Mouse (Mus musculus): Measurements from ENCODE around the gene Ube2h. TPM values are rescaled to one million over a fixed set of nuclear protein-coding genes. Genes with fewer than 3 reads are reported as not detected.

Gene Ube2h
- total RNA-seq, 2 experiments from 2014 or later = 94.7 to 121 TPM

DNA sequence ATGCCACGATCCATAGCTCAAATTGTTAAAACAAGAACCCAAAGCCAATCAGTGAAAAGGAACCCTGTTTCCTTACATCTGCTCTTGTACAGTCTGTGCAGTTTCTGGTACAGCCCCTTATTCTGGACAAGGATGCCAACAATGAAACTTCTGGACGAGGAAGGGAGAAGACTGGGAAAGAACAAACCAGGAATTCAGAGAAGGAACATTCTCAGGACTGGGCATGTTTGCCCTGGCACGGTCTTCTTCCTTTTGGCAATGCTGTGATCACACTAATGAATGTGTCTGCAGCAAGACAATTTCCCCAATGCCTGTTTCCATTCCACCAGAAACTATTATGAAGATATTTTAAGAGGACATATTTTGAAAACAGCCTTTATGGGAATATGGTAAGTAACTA is 55.6 kb downstream of the Ube2h start:
- no peak for DNase-seq (ENCODE audit: low spot score in 2 of 2)

DNA sequence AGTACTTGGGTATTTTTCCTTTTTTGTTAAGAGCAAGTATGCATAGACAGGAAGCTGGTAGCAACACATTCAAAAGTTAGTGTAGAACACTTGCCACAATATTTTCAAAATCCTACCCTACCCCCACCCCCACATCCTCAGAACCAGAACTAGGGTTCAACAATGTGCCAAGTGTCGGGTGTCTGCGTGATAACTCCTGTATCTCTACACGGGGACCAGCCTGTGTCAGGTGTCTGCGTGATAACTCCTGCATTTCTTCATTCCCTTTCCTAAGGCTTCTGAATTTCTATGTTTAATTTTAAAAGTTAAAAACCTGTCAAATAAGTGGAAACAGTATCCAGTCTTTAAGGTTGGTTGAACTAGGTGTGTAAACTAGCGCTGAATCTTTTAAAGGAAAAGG is 58.4 kb downstream of the Ube2h start:
- DNase-seq (ENCODE audit: low spot score in 2 of 2) = no peak

DNA sequence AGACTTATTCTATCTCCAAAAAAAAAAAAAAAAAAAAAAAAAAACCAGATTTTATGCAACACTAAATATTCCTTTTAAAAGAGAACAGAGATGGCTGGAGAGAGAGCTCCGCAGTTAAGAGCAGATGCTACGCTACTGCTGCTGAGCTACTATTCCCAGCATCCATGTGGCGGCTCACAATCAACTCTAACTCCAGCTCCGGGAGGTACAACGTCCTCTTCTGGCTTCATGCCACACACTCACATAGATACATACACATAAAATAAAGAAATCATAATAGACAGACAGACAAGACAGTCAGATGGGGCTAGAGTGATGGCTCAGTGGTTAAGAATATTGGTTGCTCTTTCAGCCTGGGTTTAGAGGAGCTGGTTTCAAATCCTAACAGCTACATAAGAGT is 58.9 kb downstream of the Ube2h start:
- no peak for DNase-seq (ENCODE audit: low spot score in 2 of 2)

DNA sequence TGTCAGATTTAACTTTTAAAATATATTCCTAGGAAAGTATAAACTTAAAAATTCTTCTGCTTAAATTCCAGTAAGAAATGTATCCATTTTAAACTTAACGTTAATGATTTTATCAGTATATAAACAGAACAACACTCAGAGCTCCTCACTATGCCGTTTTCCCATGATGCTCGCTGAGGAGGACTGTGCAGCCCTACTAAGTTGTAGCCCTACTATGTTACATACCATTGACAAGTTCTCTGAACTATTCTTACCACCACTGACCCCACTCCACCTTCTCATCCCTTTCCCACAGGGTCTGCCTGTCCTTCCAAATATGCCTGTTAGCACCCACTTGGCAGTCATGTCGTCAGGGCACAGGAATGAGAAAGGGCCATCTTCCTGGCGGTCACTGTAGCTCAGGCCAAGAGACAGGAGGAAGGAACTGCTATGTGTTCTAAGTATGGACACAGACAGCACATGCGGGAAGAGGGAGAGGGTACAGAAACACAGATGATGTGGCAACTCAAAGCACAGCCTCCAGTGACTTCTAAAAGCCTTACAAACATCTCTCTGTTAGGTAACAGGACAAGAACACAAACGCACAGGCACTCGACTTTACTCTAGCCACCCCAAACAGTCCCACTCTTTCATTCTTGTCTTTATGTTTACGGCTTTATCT is 60.9 kb downstream of the Ube2h start:
- DNase-seq (ENCODE audit: low spot score in 2 of 2) = no peak

DNA sequence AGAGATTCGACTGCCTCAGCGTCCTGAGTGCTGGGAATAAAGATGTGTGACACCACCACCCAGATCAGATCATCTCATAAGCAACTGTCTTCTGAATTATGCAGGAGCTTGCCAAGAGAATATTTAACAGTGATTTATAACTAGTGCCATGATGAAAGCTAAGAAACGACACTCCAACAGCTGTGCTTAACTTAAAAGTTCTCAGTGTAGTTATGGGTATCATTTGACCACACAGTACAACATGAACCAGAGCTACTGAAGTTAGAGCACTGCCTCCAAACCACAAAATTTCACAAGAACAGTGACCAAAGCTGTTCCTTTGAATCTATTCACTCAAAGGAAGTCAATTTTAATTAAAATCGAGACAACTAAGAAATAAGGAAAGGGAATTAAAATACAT is 61.4 kb downstream of the Ube2h start:
- DNase-seq (ENCODE audit: low spot score in 2 of 2) = no peak

DNA sequence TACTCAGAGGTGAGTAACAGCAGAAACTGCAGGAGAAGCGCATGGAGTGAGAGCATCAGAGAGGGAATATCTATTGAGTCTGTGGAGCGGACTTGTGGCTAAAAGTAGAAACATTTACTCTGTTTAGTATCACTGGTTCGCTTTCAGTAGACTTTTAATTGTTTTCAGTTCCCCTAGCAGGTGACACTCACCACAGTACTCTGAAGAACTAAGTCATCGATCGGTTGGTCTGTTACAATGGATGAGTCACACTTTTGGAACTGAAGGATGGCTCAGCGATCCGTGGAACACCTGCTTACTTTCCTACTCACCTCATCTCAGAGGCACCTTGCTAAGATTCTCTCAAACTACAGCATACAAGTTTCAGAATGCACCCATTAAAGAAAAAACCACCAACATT is 64.2 kb downstream of the Ube2h start:
- DNase-seq (ENCODE audit: low spot score in 2 of 2) = no peak

DNA sequence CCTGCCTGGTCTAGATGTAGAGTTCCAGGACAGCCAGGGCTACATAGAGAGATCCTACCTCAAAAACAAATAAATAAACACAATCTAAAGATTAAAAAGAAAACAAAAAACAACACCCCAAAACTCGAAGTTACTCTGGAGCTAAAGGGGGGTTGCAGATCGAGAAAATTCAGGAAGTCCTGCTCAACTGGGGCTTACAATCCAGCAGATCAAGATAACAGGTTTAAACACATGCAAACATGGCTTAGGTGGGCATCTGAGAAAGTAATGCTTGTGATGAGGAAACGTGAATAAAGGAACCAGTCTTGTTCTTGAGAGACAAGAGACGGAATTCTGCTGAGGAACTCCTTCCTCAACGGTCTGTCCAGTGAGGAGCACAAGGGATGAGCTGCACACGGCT is 65.1 kb downstream of the Ube2h start:
- no peak for DNase-seq (ENCODE audit: low spot score in 2 of 2)

DNA sequence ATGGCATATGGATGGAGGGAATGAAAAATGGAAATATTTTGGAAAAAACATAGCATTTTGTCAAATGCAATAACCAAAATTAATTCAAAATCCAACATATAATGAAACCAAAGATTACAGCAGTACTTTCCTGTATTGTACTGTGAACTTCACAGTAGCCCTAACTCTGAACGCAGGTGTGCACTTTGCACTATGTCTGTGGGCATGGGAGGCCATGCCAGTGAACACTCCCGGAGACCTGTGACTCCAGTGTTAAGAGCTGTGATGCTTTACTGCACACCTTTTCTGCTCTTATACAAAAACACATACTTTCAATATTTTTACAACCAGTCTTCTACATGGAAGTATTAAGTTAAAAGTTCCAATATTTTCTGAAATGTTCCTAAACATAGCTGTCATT is 66.3 kb downstream of the Ube2h start:
- DNase-seq (ENCODE audit: low spot score in 2 of 2) = no peak

DNA sequence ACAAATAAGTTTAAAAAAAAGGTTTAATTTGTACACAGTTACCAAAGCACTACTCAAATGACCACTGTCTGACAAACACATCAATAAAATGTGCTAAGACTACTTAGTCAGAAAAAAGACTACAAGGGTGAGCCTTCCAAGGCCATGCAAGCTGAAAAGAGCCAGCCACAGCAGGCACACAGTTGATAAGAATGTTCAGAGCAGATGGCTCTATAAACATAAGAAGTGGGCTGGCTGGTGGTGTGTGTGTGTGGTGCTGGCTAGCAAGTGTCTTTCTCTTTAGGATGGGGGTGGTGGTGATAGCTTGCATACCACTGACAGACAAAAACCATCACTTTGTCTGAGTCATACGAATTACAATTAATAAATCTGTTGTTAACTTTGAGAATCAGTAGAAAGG is 67.8 kb downstream of the Ube2h start:
- DNase-seq (ENCODE audit: low spot score in 2 of 2) = no peak

DNA sequence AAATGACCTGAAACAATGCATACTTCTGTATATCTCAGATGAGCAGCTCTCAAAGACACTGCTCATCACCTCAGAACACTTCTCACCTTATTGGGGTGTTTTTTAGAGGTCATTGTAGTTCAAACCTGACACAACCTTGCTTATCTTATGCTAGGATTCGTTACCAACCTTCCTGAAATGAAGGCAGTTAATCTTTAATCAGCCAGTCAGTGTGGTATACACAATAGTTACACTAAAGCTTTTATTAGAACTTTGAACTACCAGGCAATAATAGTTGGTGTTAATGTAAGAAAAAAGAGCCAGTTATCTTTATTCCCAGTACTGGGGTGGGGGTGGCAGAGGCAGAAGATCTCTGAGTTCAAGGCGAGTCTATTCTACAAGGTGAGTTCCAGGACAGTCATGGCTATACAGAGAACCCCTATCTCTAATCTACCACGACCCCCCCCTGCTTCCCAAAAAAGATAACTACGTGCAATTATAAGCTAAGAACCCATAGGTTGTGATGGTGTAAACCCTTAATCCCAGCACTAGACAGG is 72.5 kb downstream of the Ube2h start:
- DNase-seq (ENCODE audit: low spot score in 2 of 2) = no peak

DNA sequence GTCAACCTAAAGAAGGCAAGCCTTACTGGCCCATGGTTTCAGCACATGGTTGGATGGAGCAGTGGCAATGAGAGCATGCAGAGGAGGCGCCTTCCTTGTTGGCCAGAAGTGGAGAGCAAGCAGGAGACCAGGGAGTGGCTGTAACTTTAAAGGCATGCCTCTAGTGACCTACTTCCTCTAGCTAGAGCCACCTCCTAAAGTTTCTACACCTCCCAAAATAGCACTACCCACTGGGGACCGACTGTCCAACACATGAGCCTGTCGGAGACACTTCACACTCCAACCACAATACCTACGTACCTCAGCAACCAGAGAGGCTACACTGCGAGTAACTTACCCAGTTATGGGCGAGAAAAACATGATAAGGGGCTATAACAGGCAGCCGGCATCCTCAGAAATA is 74.1 kb downstream of the Ube2h start:
- no peak for DNase-seq (ENCODE audit: low spot score in 2 of 2)

DNA sequence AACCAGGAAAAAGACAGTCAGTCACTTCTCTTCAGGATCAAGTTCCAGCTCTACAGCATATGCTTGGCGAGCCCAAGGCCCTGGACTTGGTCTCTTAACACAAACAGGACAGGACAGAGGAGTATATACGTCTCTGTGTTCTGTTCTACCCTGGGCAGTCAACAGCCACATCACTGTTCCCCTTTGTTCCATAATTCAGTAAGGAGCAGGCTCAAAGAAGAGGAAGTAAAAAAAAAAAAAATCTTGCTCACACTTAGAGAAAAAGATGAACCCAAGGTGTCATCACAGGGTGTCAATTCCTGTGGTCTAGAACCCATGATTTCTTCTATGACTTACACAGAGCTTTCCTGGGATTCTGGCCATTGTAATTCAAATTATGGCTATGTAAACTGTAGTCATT is 75.4 kb downstream of the Ube2h start:
- DNase-seq (ENCODE audit: low spot score in 2 of 2) = no peak

DNA sequence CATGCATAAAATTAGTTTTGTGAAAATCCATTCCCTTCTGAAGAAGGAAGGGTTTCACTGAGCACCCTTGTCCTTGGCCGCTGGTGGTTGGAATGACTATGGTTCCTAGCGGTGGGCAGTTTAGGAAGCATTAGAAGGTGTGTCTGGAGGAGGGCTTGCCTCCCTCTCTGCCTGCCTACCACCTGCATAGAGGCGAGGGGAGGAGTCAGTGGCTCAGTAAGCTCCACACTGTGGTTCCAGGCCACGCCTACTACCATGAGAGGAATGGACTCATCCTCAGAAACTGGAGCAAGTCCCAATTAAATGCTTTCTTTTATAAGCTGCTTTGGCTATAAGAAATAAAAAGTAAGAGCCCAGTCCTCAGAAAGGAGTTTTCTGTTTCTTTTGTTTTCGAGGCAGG is 76.0 kb downstream of the Ube2h start:
- DNase-seq (ENCODE audit: low spot score in 2 of 2) = no peak

DNA sequence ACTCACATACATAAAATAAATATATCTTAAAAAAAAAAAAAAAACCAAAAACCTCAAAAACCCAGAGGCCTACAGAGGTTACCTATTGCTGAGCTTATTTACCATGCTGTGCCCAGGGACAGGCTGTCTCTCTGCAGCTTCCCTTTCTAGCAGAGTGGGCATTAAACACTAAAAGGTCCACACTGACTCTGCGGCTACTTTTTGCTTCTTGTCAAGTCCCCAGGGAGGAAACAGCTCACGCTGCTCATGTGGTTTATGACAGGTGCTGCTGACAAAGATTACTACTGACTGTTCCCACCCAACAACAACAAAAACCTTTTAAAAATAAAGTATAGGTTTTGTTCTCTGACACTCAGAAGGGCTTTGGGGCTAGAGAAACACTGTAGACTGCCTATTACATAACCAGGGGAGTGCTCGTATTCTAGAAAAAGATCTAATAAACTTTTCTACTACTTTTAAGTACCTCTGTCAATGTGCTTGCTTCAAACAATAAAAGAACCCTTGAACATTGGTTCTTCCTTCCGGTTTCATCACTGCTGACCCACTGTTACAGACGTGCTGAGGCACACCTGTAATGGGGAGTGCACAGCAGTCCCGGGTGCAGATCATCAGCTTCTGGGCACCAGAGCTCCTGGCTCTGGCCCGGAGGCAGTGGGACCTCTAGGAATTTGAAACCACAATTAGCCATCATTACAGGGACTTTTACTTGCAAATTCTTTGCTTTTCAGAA is 77.2 kb downstream of the Ube2h start:
- no peak for DNase-seq (ENCODE audit: low spot score in 2 of 2)

DNA sequence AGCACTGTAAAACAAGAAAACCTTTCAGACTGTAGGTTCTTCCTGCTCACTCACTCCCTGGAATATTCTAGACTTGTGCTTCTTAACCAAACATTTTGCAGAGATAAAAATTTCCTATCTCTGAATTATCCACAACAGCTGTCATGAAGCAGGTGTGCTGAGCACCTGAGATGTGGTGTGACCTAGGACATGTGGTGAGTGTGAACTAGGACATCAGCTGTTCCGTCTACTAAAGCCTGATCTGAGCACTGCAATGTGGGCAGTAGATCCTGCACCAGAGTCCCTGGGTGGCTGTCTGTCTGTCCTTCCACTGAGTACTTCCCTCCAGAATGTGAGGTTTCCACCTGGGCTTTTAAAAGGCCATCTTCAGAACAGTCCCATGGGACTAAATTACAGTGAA is 79.6 kb downstream of the Ube2h start:
- no peak for DNase-seq (ENCODE audit: low spot score in 2 of 2)

DNA sequence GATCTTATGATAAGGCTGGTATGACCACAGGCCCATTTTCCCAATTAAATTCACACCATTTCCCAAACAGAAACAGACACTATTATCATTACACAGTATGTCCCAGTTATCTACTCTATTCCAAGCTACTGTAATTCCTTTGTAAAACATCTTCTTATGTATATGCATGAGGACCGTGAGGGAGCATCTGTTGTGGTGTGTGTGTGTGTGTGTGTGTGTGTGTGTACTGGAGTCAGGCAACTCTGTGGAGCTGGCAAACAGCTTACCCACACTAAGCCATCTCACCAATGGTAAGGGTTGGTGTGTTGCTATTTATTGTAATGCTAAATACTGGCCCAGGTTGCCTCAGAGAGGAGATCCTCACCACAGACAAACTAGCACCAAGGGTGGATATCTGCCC is 82.0 kb downstream of the Ube2h start:
- DNase-seq (ENCODE audit: low spot score in 2 of 2) = no peak

DNA sequence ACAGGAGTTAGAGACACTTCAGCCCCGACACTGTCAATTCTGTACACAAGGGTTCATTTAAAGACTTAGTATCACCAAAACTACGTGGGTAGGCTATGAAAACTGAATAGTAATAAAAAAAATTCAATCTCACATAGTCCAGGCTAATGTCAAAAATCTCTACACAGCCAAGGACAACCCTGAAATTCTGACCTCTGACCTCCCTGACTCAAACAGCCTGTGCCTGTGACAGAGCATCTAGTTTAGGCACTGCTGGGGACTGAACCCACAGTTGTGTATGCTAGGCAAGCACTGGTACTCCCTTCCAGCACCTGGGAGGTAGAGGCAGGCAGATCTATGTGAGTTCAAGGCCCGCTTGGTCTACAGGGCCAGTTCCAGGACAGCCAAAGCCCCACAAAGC is 86.8 kb downstream of the Ube2h start:
- no peak for DNase-seq (ENCODE audit: low spot score in 2 of 2)

DNA sequence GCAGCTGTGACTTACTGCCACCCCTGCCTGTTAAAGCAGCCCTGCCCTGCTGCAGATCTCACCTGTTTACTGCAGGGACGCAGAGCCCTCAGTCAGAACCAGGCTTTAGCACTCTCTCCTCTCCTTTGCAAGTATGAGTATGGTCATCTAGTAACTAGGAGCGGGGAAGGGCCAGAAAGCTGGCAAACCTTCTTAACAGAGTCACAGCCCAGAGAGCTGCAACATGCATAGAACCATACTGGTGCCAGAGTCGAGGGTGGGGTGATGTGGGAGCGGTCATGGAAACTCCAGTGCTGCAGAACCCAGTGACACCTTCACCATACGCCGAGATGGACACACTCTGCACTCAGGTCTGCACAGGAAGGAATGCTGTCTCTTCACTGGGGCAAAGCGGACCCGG is 91.9 kb downstream of the Ube2h start:
- DNase-seq (ENCODE audit: low spot score in 2 of 2) = no peak

DNA sequence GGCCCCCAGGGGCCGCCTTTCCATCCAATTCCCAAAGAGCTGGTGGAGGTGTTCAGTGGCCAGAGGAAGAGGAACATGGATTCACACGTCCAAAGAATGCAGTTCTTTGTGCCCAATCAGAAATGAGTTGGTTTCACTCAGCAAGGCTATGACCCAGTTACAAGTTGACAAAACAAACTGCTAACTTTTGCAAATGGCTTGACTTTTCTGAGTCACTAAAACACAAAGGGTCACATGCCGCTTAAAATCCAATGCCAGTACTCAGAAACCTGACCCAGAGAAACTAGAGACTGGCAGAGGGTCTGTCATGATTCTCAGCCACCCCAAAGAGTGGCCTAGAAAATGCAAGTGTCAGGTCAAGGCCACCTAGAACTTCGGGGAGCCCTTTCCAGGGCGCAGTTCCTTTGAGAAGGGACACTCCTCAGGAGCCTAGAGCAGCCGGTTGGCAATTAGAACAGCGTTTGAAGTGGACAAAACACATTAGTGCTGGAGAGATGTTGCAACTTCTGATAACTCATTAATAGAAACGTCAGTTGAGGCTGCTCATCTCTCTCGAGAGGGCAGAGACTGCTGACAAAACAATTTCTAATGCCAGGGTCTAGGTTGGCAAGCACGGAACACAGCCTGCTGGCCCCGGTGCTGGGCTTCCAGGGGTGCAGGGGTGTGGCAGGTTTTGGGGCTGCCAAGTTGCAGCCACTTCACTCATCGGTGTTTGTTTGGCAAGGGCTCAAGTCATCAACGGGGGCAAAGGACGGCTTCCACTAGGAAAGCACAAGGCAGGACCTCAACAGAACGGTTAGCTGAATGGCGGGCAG is 92.5 kb downstream of the Ube2h start:
- peak in 1 of 2 experiments; percentile 39 for DNase-seq (ENCODE audit: low spot score in 2 of 2)

DNA sequence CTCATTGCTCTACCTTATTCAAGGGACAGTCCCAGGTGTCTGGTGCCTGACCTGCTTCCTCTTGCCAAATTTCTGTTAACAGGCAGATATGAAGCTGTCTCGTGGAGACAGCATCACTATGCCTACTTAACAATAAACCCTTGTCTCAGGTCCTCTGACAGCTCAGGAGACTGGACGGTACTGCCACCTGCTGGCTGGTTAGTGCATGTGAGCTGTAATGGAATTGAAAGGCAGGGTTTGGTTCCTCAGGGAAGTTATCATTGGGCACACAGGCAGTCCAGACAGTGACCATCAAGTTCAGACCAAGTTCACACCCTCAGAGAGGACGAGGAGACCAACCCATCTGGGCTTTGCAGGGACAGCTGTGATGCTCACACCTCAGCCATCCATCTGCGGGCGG is 93.6 kb downstream of the Ube2h start:
- peak; percentile 67 to 68 for DNase-seq (ENCODE audit: low spot score in 2 of 2)

DNA sequence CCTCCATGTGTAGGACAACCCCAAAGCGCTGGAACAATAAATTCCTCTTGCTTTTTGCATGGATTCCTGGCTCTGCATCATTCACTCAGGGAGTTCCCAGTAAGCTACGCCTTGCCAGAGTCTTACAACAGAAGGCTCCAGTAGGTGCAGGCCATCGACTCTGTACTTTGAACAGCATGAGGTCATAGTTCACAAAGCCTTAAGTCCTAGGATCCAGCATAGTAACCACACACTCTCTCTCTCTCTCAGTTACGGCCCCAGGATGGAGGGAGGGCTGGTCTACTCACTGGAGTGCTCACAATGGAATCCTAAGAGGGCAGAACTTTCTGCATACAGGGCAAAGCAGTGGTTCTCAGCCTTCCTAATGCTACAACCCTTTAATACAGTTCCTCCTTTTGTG is 95.5 kb downstream of the Ube2h start:
- DNase-seq (ENCODE audit: low spot score in 2 of 2) = no peak

DNA sequence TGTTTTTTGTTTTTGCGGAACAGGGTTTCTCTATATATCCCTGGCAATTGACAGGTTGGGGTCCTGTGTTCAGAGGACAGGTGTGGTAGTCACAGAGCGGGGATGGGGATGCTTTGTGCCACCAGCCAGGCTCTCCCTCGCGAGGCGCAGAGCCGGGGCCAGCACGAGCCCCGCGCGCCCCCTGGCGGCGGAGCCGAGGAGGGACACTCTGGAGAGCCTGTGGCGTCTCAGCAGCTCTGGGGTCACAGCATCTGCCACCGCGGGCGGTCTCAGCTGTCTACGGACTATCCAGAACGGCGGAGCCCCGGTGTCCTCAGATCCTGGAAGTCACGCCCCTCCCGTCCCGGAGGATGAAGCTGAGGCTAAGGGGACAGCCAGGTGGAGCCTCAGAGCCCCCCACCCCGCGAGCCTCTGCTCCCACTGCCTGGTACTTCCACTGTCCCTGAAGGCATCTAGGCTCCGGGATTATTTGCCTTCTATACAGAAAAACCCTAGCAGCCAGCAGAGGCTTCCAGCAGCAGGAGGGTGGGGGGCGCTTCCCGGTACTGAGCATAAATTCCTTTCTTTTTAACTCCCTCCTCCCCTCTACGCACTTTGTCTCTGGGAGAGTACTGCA is 98.6 kb downstream of the Ube2h start:
- DNase-seq (ENCODE audit: low spot score in 2 of 2) = peak; percentile 77 to 84
